Mouse (Mus musculus) embryonic fibroblast, embryonic 13.5 days (primary cell): ENCODE data around the gene Igf1r.

Source experiments
- CTCF ChIP-seq: IDR thresholded peaks from 2 replicates; pipeline ENCODE4 v1.5.1; 2011; ENCODE audit warnings: mild to moderate bottlenecking, control low read depth, low read length, moderate library complexity, borderline replicate concordance; ENCODE audit not compliant: insufficient read depth
- POLR2A ChIP-seq: IDR thresholded peaks from 2 replicates; pipeline ENCODE4 v1.6.1; 2011; ENCODE audit warnings: low read depth, mild to moderate bottlenecking, control low read depth, low read length, moderate library complexity

DNA sequence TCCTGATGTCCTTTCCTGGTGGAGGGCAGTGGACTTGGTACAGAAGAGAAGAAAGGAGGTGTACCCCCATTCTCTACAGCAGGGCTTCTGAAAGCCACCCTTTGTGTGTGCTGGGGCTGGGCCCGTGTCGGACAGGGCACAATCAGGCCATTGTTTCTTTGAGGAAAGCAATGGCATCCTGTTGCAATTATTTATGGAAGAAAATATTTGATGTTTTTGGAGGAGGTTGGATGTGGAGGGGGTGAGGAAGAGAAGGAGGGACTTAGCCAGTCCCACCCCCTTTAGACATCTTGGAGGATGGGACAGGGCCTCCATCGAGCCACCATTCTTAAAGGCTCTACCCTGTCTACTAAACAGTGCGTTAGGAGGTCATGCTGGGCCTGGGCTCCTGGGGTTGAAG is 142.9 kb downstream of the Igf1r start:
- TF ChIP-seq CTCF (no peak), POLR2A (no peak)
